Mouse (Mus musculus) c-Kit-negative CD71-positive TER-119-positive erythroid progenitor cells, embryonic 14.5 days (primary cell): ENCODE measurements around the gene Ogfod3.

Experiments
- DNase-seq: peaks from one replicate; pipeline ENCODE4 v3.0.0-alpha.2; 2013; ENCODE audit warnings: low read depth, low spot score

Ogfod3 gene

DNA sequence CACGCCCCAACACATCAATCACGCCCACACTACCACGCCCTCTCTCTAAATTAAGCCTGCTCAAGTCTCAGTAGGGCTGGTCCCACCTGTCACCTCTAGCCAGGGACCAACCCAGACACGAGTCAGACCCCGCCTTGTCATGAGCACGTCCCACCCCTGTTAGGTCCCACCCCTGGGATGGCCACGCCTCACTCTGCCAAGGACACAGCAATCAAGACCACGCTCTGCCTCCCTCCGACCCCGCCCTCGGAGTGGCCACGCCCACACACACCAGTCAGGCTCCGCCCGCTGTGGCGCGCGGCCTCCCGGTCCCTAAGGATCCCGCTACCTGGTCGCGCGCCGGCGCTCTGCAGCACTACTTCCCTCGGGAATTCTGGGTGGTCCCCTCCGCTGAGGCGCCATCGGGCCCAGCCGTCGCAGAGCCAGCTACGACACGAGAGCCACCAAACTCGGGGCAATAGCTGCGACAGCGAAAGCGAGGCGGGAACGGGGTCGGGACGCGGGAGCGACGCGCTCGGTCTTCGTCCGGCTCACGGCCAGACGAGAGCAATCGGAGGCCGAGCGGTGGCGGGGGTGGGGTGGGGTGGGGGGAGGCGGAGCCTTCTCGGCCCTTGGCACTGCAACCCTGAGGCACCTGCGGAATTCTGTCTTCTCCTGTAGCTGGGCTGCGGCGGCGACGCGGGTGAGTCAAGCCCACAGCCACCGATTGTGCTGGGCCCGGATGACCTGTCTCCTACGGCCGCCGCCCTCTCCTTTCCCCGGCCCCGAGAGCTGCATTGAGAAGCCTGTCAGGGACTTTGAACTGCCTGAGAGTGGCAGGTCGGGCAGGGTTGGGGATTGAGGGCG is at the start of gene Ogfod3, which contains the start of gene Hexdc:
TSS of gene Ogfod3 (minus strand) at position 551 of the 846 bp plus-strand sequence.
TSS of gene Hexdc (plus strand) at position 273 of the 846 bp plus-strand sequence.
- peak; percentile 95 for DNase-seq

GRCm38 (mm10) chr11:121250196-121250595 is 45.7 kb upstream of the Ogfod3 start:
- DNase-seq: no peak

- peak; percentile 68 for DNase-seq
Measured at GRCm38 (mm10) chr11:121239669-121240068, 35.2 kb upstream of the Ogfod3 start.

DNA sequence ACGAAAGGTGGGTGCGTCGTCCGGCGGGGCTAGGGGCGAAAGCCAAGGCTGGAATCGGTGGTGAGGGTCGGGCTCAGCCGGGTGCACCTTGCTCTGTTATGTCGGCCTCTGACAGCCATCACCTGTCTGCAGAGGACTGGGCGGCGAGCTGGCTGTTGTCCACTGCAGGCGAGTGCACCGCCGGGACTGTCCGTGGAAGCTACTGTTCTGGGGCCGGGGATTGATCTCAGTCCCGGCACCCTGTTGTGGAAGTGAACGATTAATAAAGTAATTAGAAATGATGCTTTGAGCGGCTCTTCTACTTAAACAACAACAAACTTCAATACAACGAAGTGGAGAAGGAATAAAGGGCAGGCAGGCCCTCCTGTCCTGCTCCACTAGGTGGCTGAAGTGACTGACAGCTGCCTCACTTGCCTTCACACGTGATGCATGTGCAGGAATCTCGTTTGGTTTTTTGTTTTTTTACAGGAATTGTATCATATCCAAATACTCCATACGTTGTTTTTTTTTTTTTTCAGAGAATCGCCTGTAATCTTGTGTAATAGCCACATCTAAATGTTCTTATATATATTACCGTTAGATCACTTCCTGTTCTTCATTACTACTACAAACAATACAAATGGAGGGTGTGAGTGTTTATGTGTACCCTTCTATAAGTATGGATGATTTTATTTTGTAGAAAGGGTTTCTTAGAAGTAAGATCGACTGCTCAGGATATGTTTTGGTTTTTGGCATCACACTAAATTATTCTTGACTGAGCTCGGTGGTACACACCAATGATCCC is 33.0 kb upstream of the Ogfod3 start:
- no peak for DNase-seq

DNA sequence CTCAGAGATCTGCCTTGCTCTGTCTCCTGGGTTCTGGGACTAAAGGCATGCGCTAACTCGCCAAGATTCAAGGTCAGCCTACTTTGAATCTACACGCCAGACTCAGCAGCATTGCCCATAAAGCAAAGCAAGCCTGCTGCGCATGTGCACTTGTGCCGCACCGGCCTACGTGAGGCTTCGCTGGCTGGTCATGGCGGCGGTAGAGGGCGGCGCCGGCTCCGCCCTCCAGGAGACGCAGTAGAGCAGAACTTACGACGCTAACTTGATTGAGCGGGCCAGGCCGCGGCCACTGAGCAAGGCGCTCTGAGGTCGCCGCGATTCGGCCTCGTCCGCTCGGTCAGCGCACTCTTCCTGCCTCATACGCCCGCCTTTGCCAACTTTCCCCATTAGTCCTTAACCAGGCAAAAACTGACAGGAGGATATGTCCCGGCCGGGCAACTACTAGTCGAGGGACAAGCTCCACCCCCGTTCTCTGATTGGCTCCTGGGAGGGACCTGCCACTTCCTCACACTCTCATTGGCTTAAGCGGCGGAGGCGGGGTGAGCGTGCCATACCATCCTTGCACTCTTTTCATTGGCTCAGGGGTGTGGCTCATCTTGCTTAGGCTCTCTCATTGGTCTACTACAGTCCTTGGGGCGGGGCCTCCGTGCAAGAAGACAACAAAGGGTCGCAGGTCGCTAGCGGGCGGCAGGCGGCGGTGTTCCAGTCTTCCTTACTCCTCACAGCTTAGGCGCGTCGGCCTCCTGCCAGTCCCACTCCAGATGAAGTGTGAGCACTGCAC is 32.2 kb upstream of the Ogfod3 start, which contains the start of gene Narf:
TSS of gene Narf (plus strand) at position 690 of the 781 bp plus-strand sequence.
- DNase-seq: peak; percentile 100

- DNase-seq: peak; percentile 57
Measured at GRCm38 (mm10) chr11:121235475-121236238, 31.1 kb upstream of the Ogfod3 start.

DNA sequence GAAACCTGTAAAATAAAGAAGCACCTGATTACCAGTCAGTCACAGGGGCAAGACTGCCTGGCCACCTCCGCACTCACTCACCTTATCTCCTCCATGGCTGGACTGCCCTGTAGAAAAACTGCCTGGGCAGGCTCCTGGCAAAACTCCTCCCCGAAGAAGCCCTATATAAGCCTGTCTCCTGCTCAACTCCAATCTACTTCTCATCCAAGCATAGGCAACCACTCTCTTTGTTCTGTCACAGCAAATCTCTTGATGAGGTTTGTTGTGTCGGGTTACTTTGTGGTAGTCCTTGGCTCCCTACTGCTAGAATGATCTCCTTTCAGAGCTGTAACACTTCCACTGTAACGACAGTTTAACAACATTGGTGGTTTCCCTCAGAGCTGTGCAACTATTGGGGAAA is 28.2 kb upstream of the Ogfod3 start:
- no peak for DNase-seq

DNA sequence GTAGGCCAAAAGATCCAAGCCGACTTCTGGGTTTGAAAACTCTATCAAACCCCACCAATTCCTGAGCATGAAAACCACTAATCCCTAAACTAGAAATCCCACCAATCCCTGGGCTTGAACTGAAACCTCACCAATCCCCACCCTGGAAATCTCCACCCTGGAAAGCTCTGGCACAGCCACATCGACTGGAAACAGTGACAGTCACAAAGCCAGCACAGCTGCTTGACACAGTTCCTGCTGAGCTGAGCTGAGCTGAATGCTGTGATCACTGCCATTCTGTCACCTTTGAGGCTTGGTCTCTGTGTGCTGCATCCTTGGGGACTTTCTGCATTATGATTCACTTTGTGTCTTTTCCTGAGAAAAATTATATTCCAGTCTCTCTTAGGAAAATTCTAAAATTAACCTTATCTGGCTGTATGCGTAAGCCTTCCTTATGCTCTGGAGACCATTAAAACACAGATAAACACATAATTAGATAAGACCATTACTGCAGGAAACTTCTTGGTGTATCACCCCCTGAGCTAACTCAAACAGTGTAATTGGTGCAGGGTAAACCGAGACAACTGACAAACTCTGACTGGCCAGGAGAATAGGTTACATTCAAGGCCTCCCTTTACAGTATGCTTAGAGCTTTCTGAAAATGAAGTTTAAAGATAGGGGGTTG is 27.2 kb upstream of the Ogfod3 start:
- DNase-seq: no peak

DNA sequence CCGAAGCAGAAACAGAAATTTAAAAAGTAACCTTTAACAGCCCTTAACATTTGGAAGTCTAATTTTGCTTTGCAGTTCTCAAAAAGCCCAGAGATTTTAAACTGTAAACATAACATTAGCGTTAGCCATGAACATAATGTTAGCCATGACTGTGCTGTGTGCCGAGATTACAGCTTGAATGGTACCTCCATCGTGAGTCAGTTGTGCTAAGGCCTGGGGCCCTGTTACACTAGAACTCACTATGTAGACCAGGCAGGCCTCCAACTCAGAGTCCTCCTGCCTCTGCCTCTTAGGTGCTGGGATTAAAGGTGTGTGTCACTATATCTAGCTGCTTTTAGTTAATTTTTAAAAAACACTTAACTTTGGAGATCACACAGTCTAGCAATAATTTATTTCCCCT is 26.7 kb upstream of the Ogfod3 start:
- no peak for DNase-seq

GRCm38 (mm10) chr11:121229018-121229439 is 24.5 kb upstream of the Ogfod3 start, which contains the start of gene Cybc1:
Cybc1 (minus strand) TSS chr11:121229322.
- peak; percentile 69 for DNase-seq

DNA sequence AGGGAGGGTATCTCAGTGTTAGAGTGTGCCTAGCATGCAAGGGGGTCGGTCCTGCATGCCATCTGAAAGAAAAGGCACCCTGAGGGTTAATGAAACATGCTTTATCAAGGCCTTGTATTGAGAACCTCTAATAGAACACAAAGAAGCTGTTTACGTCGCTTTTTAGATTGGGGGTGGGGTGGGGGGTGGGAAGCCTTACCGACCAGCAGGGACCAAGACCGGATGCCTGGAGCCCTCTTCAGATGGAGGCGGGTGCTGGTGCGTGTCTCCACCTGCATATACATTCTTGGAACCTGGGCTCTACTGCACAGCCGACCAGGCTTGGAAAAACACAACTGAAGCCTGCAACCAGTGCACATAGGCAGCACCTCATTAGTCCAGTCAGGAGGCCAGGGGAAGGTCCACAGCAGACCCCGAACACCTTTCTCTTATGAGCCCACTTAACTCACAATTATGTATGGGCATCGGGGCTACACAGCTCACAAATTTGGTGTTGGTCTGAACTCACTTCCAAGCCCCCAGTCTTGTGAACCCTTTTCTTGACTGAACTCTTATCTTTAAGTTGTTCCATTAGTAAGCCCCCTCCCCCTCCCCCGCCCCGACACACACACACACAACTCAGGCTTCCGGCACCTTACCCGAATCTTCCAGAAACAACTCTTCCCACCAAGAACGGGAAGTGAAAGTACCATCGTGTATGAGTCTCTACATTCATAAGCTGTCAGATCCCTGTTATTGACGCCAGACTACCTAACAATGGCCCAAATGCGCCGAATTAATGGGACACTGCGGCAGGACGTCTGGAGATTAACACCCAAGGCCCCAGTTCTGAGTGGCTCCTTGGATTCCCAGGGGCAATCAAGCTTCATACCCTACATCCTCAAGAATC is 23.9 kb upstream of the Ogfod3 start:
- no peak for DNase-seq

- DNase-seq: no peak
Measured at GRCm38 (mm10) chr11:121221321-121222010, 17.0 kb upstream of the Ogfod3 start.

GRCm38 (mm10) chr11:121220771-121221170 is 16.3 kb upstream of the Ogfod3 start:
- no peak for DNase-seq

- no peak for DNase-seq
Measured at GRCm38 (mm10) chr11:121219776-121220175, 15.3 kb upstream of the Ogfod3 start.

DNA sequence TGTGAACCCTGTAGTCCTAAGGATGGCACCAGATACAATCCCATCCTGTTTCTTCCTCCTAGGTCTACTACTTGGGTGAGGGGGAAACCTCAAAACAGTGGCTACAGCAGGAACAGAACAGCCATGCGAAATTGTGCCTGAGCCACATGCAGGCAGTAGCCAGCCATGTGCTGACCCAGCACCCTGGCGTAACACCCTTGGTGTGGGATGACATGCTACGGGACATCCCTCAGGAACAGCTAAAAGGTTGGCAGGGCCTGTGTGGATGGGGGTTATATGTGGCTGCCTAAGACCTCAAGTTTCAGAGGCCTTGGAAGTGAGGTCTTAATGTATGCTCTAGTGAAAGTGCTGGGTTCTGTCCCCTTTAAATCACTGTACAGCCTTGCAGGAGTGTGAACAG is 12.3 kb upstream of the Ogfod3 start:
- DNase-seq: no peak

- DNase-seq: peak; percentile 11
Measured at GRCm38 (mm10) chr11:121203859-121204160, 701 bp downstream of the Ogfod3 start.

- no peak for DNase-seq
Measured at GRCm38 (mm10) chr11:121201436-121202198, 2.9 kb downstream of the Ogfod3 start.

DNA sequence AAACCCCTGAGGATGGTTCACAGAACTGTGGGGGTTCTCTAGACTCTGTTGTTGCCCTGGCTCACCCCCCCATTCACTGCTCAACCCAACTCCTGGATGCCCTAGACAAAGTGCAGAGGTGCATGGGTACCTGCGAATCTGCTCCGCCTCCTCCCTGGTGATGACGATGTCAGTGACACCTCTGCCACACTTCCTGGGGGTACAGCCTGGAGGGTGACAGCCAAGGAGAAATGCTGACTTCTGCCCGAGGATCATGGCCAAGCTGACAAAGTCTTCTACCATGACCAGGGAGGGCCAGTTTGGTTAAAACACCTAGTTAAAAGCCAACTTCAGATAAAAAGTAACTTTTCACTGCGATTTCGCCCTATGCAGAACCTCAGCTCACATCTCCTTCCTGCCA is 3.7 kb downstream of the Ogfod3 start:
- no peak for DNase-seq
